Mouse (Mus musculus): Measurements from ENCODE around the gene Lrp8. TPM values are rescaled to one million over a fixed set of nuclear protein-coding genes. Genes with fewer than 3 reads are reported as not detected.

The Lrp8 gene
- polyA plus RNA-seq, 1 experiment from 2014 or later: 86.3 TPM

GRCm38 (mm10) chr4:107899211-107899927 is 97.3 kb downstream of the Lrp8 start:
- H3K4me2 ChIP-seq (replicated peaks): no peak overlapping the region
- H3K27ac ChIP-seq (replicated peaks): no peak overlapping the region
- no peaks in the 10 kb centered on the region for H3K9me3 ChIP-seq
- H3K27me3 ChIP-seq: no peaks in the 10 kb centered on the region
- no peak for ATAC-seq (replicated peaks)
- H3K4me1 ChIP-seq: no peaks in the 10 kb centered on the region
- no peak overlapping the region for H3K4me3 ChIP-seq
- peaks cover 38% of the 10 kb centered on the region for H3K36me3 ChIP-seq
- no peak overlapping the region for H3K9ac ChIP-seq (replicated peaks)
- 82% methylated on average over 5 of the region's 5 CpGs for WGBS

GRCm38 (mm10) chr4:107900206-107900605 is 98.1 kb downstream of the Lrp8 start:
- WGBS: 85% methylated on average over 3 of the region's 3 CpGs

GRCm38 (mm10) chr4:107904252-107904651 is 102.2 kb downstream of the Lrp8 start:
- H3K9ac ChIP-seq (replicated peaks): no peak overlapping the region
- no peak overlapping the region for H3K4me2 ChIP-seq (replicated peaks)
- no peak overlapping the region for H3K4me3 ChIP-seq
- H3K36me3 ChIP-seq: no peaks in the 10 kb centered on the region; the same call in 1 of the 2 replicates
- no peak for ATAC-seq (replicated peaks)
- WGBS: 95% methylated on average over 10 of the region's 10 CpGs
- no peaks in the 10 kb centered on the region for H3K9me3 ChIP-seq
- no peak overlapping the region for H3K27ac ChIP-seq (replicated peaks)
- H3K27me3 ChIP-seq: no peaks in the 10 kb centered on the region
- H3K4me1 ChIP-seq: no peaks in the 10 kb centered on the region

More at GRCm38 (mm10) chr4:107900206-107900605, 98.1 kb downstream of the Lrp8 start:
- no peak overlapping the region for H3K4me2 ChIP-seq (replicated peaks)
- no peak overlapping the region for H3K4me3 ChIP-seq
- H3K27me3 ChIP-seq: no peaks in the 10 kb centered on the region
- H3K9me3 ChIP-seq: no peaks in the 10 kb centered on the region
- peaks cover 31% of the 10 kb centered on the region for H3K36me3 ChIP-seq
- no peak overlapping the region for H3K9ac ChIP-seq (replicated peaks)
- H3K4me1 ChIP-seq: no peaks in the 10 kb centered on the region
- H3K27ac ChIP-seq (replicated peaks): no peak overlapping the region
- ATAC-seq (replicated peaks): no peak

DNA sequence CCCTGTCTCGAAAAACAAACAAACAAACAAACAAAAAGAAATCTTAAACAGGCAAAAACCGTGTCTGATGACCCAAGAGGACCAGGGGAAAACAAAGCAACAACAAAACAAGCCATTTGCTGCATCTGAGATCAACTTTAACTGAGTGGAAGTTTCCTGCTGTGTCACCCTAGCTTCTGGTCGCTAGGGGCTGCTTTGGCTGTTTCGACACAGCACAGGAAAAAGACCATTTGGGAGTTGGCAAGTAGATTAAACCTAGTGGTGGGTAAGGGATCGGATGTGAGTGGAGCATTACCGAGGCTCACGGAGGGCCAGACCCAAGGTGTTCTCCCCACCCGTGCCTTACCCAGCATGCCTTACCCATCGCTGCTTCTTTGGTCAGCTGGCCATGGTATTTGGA is 104.5 kb downstream of the Lrp8 start:
- H3K36me3 ChIP-seq: no peaks in the 10 kb centered on the region; the same call in 1 of the 2 replicates
- 92% methylated on average over 9 of the region's 9 CpGs for WGBS
- no peak for ATAC-seq (replicated peaks)
- H3K27ac ChIP-seq (replicated peaks): no peak overlapping the region
- H3K27me3 ChIP-seq: no peaks in the 10 kb centered on the region
- no peak overlapping the region for H3K9ac ChIP-seq (replicated peaks)
- H3K4me2 ChIP-seq (replicated peaks): no peak overlapping the region
- H3K4me1 ChIP-seq: no peaks in the 10 kb centered on the region
- no peak overlapping the region for H3K4me3 ChIP-seq
- no peaks in the 10 kb centered on the region for H3K9me3 ChIP-seq

DNA sequence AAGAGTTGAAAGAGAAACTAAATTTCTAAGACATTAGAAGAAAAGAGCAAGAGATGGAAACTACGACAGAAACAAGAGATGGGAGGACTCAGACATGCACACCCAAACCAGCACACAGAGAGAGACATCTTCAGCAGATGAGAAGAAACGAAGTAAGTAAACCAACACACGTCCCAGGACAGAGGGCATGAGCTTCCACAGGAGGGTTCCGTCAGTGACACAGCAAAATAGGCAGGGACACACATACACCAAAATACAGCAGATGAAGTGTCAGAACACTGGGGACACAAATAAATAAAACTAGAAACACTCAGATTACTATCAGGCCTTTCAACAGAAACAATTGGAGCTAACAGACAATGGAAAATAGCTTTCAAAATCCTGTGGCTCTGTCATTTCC is 108.0 kb downstream of the Lrp8 start:
- WGBS: 94% methylated on average over 4 of the region's 4 CpGs
- 0 out of 2 replicates have a peak, but pooled peaks cover 6% of the 10 kb centered on the region for H3K36me3 ChIP-seq

GRCm38 (mm10) chr4:107920336-107920735 is 118.3 kb downstream of the Lrp8 start:
- no peak overlapping the region for H3K4me3 ChIP-seq
- 0 out of 2 replicates have a peak, but pooled peaks cover 4% of the 10 kb centered on the region for H3K27me3 ChIP-seq
- 90% methylated on average over 2 of the region's 2 CpGs for WGBS
- H3K4me1 ChIP-seq: peaks cover 11% of the 10 kb centered on the region; the same call in 1 of the 2 replicates
- no peaks in the 10 kb centered on the region for H3K36me3 ChIP-seq
- H3K9me3 ChIP-seq: no peaks in the 10 kb centered on the region
- no peak overlapping the region for H3K9ac ChIP-seq (replicated peaks)
- no peak overlapping the region for H3K27ac ChIP-seq (replicated peaks)
- no peak for ATAC-seq (replicated peaks)
- no peak overlapping the region for H3K4me2 ChIP-seq (replicated peaks)

More for the DNA sequence above, 108.0 kb downstream of the Lrp8 start:
- Histone ChIP-seq H3K4me1 (no peaks in the 10 kb centered on the region), H3K4me3 (no peak overlapping the region), H3K27me3 (no peaks in the 10 kb centered on the region), H3K27ac (replicated peaks) (no peak overlapping the region), H3K9ac (replicated peaks) (no peak overlapping the region), H3K4me2 (replicated peaks) (no peak overlapping the region), H3K9me3 (no peaks in the 10 kb centered on the region)
- ATAC-seq (replicated peaks): no peak

GRCm38 (mm10) chr4:107921152-107921695 is 119.2 kb downstream of the Lrp8 start:
- WGBS: 82% methylated on average over 8 of the region's 8 CpGs
- Histone ChIP-seq H3K4me2 (replicated peaks) (no peak overlapping the region), H3K9ac (replicated peaks) (no peak overlapping the region), H3K27me3 (0 out of 2 replicates have a peak, but pooled peaks cover 4% of the 10 kb centered on the region), H3K9me3 (no peaks in the 10 kb centered on the region), H3K36me3 (no peaks in the 10 kb centered on the region), H3K4me3 (no peak overlapping the region), H3K4me1 (peaks cover 11% of the 10 kb centered on the region; the same call in 1 of the 2 replicates), H3K27ac (replicated peaks) (no peak overlapping the region)
- no peak for ATAC-seq (replicated peaks)

GRCm38 (mm10) chr4:107921952-107922351 is 119.9 kb downstream of the Lrp8 start:
- 67% methylated on average over 4 of the region's 4 CpGs for WGBS
- no peak overlapping the region for H3K27ac ChIP-seq (replicated peaks)
- H3K4me1 ChIP-seq: peaks cover 11% of the 10 kb centered on the region; the same call in 1 of the 2 replicates
- no peak overlapping the region for H3K4me3 ChIP-seq
- no peak overlapping the region for H3K4me2 ChIP-seq (replicated peaks)
- 0 out of 2 replicates have a peak, but pooled peaks cover 4% of the 10 kb centered on the region for H3K27me3 ChIP-seq
- H3K36me3 ChIP-seq: no peaks in the 10 kb centered on the region
- no peak for ATAC-seq (replicated peaks)
- no peak overlapping the region for H3K9ac ChIP-seq (replicated peaks)
- H3K9me3 ChIP-seq: no peaks in the 10 kb centered on the region

DNA sequence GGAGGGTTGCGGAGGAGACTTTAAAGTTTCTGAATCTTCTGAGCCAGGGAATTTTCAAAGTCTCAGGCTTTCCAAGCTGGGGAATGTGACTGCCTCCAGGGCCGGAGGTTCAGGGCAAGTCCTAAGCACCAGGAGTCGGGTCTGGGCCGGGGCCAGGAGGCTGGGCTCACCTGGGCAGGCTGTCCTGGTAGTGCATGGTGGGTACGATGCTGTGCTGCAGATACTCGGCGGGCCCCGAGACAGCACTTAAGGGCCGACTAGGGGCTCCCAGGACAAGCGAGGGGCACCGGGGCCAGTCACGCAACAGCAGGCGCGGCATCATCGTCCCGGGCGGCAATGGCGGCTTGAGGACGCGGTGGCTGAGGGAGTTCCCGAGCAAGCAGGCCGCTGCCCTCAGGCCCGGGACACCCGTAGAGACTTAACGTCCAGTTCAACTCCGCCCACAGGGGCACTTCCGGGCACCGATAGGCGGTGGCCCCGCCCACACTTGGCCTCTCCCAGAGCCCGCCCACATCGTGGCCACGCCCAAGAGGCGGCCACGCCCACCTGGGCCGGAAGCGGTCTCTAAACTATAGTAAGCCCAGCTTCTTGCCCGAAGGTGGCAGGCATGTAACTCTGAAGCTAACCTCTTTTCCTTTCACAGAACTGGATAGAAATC is 121.2 kb downstream of the Lrp8 start, which contains the start of gene Cpt2:
Gene Cpt2, minus strand, starts transcription at position 466 of the 658 bp plus-strand sequence.
- Histone ChIP-seq H3K9me3 (no peaks in the 10 kb centered on the region), H3K27ac (replicated peaks) (no peak within 1 kb of the TSS), H3K27me3 (0 out of 2 replicates have a peak, but pooled peaks cover 4% of the 10 kb centered on the region), H3K4me1 (peaks cover 11% of the 10 kb centered on the region; the same call in 1 of the 2 replicates), H3K36me3 (no peaks in the 10 kb centered on the region), H3K4me2 (replicated peaks) (peak within 1 kb of the TSS; percentile 87), H3K4me3 (peak within 1 kb of the TSS; percentile 59), H3K9ac (replicated peaks) (peak within 1 kb of the TSS; percentile 68)
- 2% methylated on average over 38 of the region's 38 CpGs for WGBS
- ATAC-seq (replicated peaks): peak; percentile 91

DNA sequence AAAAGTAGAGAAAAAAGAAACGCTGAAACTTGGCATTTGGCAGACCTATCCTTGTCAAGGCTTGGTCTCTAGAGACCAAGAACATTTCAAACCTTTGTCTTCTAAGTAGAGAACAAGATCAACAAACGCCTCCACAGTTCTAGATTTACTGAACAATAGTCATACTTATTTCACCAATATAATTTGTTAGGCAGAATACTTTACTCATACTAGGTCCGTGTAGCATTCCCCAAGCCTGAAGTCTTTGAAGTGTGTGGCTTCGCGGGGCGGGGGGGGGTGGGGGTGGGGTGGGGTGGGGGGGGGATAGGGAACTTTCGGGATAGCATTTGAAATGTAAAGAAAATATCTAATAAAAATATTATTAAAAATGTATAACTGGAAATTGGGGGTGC is 121.7 kb downstream of the Lrp8 start:
- Histone ChIP-seq H3K27me3 (0 out of 2 replicates have a peak, but pooled peaks cover 4% of the 10 kb centered on the region), H3K9me3 (no peaks in the 10 kb centered on the region), H3K9ac (replicated peaks) (no peak overlapping the region), H3K4me3 (peak overlapping the region; percentile 59), H3K36me3 (no peaks in the 10 kb centered on the region), H3K4me2 (replicated peaks) (peak overlapping the region; percentile 87), H3K27ac (replicated peaks) (no peak overlapping the region), H3K4me1 (peaks cover 11% of the 10 kb centered on the region; the same call in 1 of the 2 replicates)
- 49% methylated on average over 7 of the region's 7 CpGs for WGBS
- no peak for ATAC-seq (replicated peaks)
